Mouse (Mus musculus) spleen, postnatal 4 days (tissue): ENCODE results near the gene Magi1.
"Not testable (repeated sequence)": the region's sequence is repeated elsewhere in the genome, so short reads cannot be mapped to it uniquely, and the experiment has no call there.

ENCODE experiments used
- DNase-seq, 2 experiments: peaks; one replicate each; pipeline ENCODE4 v3.0.0; 2022; ENCODE audit warnings: low spot score in 2 of 2

Magi1 gene

GRCm38 (mm10) chr6:94064832-94065231 lies 218.9 kb downstream of the Magi1 start:
- no peak for DNase-seq

- DNase-seq, result no peak
Measured at GRCm38 (mm10) chr6:94063542-94063941, 220.2 kb downstream of the Magi1 start.

GRCm38 (mm10) chr6:94061424-94061980 lies 222.2 kb downstream of the Magi1 start:
- DNase-seq, result no peak

GRCm38 (mm10) chr6:94060621-94061213 lies 223.0 kb downstream of the Magi1 start:
- DNase-seq, result no peak

GRCm38 (mm10) chr6:94059090-94059489 lies 224.6 kb downstream of the Magi1 start:
- DNase-seq, result no peak

- no peak for DNase-seq
Measured at GRCm38 (mm10) chr6:94053920-94054319, 229.8 kb downstream of the Magi1 start.

GRCm38 (mm10) chr6:94045180-94045579 lies 238.5 kb downstream of the Magi1 start:
- no peak for DNase-seq

- DNase-seq, result no peak
Measured at GRCm38 (mm10) chr6:94043461-94043860, 240.3 kb downstream of the Magi1 start.

GRCm38 (mm10) chr6:94040093-94040492 lies 243.6 kb downstream of the Magi1 start:
- no peak for DNase-seq

GRCm38 (mm10) chr6:94038897-94039296 lies 244.8 kb downstream of the Magi1 start:
- no peak for DNase-seq

- DNase-seq, result no peak
Measured at GRCm38 (mm10) chr6:94036554-94036953, 247.2 kb downstream of the Magi1 start.

- DNase-seq, result no peak
Measured at GRCm38 (mm10) chr6:94026361-94026760, 257.4 kb downstream of the Magi1 start.

GRCm38 (mm10) chr6:94022437-94022836 lies 261.3 kb downstream of the Magi1 start:
- no peak for DNase-seq

- DNase-seq, result no peak
Measured at GRCm38 (mm10) chr6:94021239-94021962, 262.3 kb downstream of the Magi1 start.

- no peak for DNase-seq
Measured at GRCm38 (mm10) chr6:94020566-94020965, 263.2 kb downstream of the Magi1 start.

GRCm38 (mm10) chr6:94019935-94020334 lies 263.8 kb downstream of the Magi1 start:
- no peak for DNase-seq

- DNase-seq, result no peak
Measured at GRCm38 (mm10) chr6:94013761-94014160, 270.0 kb downstream of the Magi1 start.

- no peak for DNase-seq
Measured at GRCm38 (mm10) chr6:94011947-94012346, 271.8 kb downstream of the Magi1 start.

GRCm38 (mm10) chr6:94011521-94011920 lies 272.2 kb downstream of the Magi1 start:
- DNase-seq, result no peak

- DNase-seq, result no peak
Measured at GRCm38 (mm10) chr6:94008577-94008976, 275.1 kb downstream of the Magi1 start.

GRCm38 (mm10) chr6:94003586-94003985 lies 280.1 kb downstream of the Magi1 start:
- not testable (repeated sequence) for DNase-seq

- DNase-seq, result no peak
Measured at GRCm38 (mm10) chr6:93996841-93997485, 286.8 kb downstream of the Magi1 start.

- DNase-seq, result no peak
Measured at GRCm38 (mm10) chr6:93987561-93987960, 296.2 kb downstream of the Magi1 start.
